Mouse (Mus musculus) left cerebral cortex, adult 11 months (tissue): ENCODE data around the gene Mark1.

Experiments used
- DNase-seq: peaks from one replicate; pipeline ENCODE4 v3.0.0; 2022; ENCODE audit warnings: low spot score

Gene Mark1

GRCm38 (mm10) chr1:184889454-184889853, 109.9 kb downstream of the Mark1 start:
- no peak for DNase-seq

DNA sequence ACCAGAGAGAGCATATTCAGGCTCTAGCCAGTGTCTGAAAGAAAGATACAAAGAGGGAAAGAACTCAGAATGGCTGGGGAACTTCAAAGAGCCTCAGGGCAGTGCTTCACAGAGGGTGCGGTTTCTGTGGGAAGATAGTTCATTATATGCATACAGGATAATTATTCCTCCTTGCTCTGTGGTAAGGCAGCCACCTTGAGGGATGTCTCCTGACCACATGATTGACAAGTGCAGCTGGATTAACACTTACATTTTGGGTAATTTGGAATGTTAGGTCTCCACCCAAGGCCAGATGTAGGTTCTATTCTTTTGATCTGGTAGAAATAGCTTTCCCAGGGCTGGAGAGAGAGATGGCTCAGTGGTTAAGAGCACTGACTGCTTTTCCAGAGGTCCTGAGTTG, 113.2 kb downstream of the Mark1 start:
- no peak for DNase-seq

DNA sequence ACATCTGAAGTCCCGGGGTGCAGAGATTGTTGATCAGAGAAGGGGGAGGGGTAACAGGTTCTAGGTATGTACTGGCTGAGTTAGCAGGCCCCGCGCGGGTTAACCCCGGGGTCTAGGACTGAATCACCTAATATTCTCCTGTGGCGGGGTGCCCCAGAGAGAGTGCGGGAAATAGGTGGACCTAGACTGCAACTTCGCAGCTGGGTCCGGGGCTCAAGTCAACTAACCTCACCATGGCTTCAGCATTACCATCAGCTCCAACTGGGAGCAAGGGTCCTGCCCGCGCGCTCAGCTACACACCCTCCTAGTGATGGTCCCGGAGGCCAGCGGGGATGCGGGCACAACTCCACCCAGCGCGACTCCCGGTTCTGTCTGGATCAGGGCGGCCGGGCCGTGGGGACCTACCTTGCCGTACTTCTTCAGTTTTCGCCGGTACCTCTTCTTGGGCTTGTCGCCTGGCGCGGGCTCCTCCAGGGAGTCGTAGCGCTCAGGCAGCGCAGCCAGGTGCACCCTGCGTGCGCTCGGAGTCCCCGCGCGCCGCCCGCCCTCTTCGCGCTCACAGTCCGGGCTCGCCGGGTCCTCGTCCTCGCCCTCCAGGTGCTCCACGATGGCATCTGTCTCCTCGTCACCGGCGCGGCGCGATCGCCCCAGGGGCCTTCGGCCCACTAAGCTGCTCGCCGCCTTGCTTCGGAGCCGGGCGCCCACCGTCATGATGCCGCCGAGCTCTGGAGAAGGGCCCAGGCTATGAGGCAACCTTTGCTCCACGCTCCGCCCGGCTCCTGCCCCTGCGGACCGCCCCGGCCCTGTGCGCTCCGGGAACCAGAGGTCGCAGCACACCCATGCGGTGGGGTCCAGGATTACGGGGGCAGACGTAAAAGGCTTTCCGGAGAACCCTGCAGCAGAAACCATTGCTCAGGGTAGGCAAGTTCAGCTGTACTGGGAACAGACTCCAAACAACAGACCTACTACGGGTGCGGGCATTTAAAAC, 116.8 kb downstream of the Mark1 start, which contains the start of gene C130074G19Rik:
C130074G19Rik (minus strand) TSS at position 938 of the 988 bp plus-strand sequence.
- DNase-seq, result no peak

DNA sequence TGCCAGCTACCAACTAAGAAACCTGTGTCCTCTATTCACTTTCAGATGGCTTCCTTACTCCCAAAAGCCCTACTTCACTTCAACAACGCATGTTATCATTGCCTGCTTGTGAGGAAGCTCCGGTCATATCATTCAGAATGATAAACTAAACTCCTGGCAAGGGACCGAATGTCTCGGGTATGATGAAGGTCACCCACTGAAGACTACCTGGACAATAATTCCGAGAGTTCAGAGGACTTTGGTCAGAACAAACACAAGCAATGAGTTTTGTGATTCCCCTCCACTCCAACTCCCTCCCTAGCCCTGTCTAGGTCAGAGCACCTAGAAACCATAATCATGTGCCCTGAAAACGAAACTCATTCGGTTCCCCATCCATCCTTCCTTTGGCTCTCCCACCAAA, 117.5 kb downstream of the Mark1 start:
- DNase-seq, result no peak

DNA sequence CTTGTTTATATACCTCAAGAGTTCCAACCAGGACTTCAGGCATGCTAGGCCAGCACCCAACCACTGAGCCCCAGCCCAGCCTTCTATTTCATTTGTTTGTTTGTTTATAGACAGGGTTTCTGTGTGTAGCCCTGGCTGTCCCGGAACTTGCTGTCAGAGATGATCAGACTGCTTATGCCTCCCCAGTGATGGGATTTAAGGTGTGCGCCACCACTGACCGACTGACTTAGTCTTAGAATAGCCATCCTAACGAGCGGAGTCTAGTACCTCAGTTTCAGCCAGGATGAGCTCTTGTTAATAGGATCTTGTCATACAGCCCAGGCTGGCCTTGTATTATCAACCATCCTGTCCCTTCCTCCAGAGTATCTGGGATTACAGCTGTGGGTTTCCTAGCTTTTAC, 118.2 kb downstream of the Mark1 start:
- no peak for DNase-seq

GRCm38 (mm10) chr1:184878860-184879259, 120.5 kb downstream of the Mark1 start:
- no peak for DNase-seq

DNA sequence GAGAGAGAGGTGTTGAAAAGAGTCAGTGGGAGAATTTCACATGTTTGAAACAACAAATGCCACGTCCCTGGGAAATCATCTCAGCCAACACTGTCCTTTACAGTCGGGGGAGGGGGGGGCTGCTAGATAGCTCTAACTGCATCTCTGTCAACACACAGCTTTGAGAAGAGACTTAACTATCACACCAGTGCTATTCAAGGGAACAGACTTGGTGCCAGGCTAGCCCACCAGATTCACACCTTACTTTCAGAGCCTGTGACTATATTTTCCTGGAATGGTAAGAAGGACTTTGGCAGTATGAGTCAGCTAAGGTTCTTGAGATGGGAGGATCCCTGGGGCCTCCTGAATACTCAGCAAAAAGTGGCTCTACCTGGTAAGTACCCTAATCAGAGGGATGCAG, 122.1 kb downstream of the Mark1 start:
- DNase-seq, result no peak

- DNase-seq, result no peak
Measured at GRCm38 (mm10) chr1:184873910-184874309, 125.5 kb downstream of the Mark1 start.

DNA sequence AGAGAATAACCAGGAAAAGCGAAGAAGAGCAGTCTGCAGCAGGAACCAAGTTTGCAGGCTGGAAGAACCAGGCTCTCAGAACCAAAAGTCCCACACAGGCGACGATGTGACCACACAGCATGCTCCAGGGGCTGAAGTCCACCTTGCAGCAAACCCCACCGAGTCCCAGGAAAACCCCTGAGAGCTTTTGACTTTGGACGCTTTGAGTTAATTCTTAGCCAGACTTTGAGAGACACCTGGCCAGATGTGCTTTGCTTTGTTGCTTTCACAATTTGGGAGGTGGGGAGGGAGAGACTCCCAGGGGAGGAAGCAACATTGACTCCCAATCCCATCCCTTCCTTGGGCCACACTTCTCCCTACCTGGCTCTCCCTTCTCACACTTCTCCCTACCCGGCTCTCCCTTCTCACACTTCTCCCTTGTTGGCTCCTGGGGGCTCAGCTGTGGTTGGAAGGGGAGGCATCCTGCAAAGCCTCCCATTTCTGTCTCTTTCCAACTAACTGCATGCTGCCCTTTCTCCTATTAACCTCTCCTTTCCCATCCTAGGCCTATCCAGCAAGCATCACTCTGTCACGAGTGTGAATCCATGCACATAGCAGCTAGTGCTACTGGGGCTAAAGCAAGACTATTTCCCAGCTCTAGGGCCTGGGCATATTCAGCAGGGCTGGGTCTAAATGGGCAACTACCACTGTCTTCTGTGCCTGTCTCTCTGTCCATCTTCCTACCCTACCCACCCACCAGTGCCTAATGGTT, 127.1 kb downstream of the Mark1 start:
- no peak for DNase-seq

GRCm38 (mm10) chr1:184871506-184871905, 127.9 kb downstream of the Mark1 start:
- DNase-seq, result no peak

DNA sequence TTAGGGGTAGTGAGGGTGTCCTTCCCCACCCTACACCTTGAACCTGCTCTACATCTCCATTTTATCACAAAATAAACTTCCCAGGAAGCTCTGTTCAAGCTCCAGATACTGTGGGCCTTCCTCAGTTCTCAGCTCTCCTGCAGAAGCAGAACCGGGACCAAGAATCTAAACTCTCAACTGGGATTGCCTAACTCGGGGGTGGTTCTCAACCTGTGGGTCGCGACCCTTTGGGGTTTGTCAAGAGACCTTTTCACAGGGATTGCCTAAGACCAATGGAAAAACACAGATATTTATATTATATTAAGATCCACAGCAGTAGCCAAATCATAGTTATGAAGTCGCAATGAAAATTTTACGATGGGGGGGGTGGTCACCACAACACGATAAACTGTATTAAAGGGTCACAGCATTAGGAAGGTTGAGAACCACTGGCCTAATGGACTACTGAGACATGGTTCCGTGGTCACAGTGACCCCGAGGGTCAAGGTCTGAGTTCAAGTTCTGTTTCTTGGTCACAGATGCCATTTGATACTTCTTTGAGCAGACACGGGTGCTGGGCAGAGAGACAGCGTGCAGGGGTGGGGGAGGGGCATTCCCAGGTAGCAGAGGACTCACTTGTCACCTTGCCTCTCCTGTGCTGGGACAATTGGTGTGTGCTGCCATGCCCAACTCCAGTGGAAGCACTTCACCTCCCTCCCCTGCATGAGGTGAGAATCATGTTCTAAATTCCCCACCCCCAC, 128.6 kb downstream of the Mark1 start:
- no peak for DNase-seq

- no peak for DNase-seq
Measured at GRCm38 (mm10) chr1:184869939-184870565, 129.3 kb downstream of the Mark1 start.

- DNase-seq, result no peak
Measured at GRCm38 (mm10) chr1:184867640-184868120, 131.7 kb downstream of the Mark1 start.

GRCm38 (mm10) chr1:184864381-184864801, 135.0 kb downstream of the Mark1 start:
- no peak for DNase-seq

DNA sequence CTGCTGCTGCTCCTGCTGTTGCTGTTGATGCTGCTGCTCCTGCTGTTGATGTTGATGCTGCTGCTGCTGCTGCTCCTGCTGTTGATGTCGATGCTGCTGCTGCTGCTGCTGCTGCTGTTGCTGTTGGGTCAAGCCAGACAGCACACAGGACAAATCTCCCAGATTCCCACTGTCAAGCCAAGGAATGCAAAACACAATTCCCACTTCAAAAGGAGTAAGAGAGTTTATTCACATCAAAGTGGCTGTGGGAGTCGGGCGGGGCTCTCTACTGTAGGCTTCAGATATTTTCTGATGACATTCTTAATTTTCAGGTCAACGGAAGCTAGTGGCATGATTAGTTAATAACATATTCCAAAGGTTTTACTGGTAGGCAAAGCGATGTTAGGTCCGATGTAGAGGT, 136.7 kb downstream of the Mark1 start:
- DNase-seq, result no peak

DNA sequence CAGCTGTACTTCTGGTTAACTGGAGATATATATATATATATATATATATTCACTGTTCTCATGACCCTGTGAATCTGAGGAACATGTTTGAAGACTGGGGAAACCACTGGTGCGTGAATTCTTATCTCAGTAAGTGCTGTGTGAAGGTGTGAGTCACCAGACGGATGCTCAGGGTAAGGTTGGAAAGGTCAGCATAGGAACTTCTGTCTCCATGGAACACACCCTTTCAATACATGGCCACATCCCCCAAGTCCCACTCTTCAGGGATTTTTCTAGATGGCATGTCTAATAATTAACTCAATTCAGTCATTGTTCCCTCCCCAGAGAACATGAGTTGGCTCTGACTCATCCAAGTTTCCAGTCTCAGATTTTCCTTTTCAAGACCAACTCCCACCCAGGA, 137.8 kb downstream of the Mark1 start:
- no peak for DNase-seq

DNA sequence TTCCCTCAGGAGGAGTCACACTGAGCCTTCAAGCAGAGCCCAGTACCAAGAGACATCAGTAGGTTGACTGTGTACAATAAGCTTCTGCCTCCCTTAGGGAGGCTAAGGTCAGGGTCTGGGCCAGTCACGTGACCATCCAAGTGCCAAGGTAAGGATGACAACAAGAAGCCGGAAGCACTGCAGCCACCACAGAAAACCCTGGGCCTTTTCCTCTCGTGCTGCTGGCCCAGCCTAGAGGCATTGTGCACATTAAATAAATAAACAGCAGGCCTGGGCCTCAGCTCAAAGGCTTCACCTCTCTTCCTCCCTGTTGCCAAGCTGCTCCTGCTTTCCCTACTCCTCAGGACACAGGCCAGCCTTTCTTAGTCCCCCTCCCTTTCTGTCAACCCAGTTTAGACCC, 139.1 kb downstream of the Mark1 start:
- no peak for DNase-seq

DNA sequence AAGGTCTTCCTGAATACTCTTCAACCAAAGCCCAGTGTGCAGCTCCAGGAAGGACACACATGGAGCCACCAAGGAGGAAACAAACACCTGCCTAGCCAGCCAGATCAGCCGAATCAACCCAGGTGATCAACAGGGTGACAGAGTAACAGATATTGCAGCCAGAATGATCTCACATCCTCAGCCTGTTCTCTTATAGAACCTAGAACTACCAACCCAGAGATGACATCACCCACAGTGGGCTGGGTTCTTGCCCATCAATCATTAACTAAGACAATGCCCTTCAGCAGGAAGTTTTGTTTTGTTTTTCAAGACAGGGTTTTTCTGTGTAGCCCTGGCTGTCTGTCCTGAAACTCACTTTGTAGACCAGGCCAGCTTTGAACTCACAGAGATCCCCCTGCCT, 141.1 kb downstream of the Mark1 start:
- no peak for DNase-seq

DNA sequence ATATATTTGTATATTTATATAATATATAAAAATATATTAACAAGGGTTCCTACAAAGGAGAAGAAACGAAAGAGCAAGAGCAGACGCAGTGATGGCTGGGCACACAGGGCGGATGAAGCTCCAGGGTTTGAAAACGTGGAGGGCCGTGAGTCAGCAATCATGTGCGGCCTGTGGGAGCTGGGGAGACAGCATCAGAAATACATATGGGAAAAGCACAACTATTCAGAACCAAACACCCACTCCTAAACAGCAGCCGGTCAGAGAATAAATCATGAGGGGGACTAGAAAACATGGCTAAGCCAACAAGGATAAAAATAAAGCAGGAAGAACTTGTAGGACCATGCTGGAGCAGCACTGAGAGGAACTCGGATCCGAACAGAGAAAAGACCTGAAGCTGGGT, 142.2 kb downstream of the Mark1 start:
- DNase-seq, result no peak

GRCm38 (mm10) chr1:184853922-184854321, 145.4 kb downstream of the Mark1 start:
- DNase-seq, result no peak

GRCm38 (mm10) chr1:184853339-184853738, 146.0 kb downstream of the Mark1 start:
- no peak for DNase-seq
